Mouse (Mus musculus) myocyte (in vitro differentiated cells): ENCODE results near the gene Sclt1. TPM values are rescaled to one million over a fixed set of nuclear protein-coding genes. Genes with fewer than 3 reads are reported as not detected.
A peak's percentile ranks its signal among the peaks of the same experiment; 100 is the strongest.

Experiments
- H3K27me3 ChIP-seq: one replicate; pipeline ENCODE4 v1.6.1; 2011; ENCODE audit not compliant: control insufficient read depth, insufficient read depth, insufficient read length
- H3K36me3 ChIP-seq: one replicate; pipeline ENCODE4 v1.6.1; 2011; ENCODE audit not compliant: control insufficient read depth, insufficient read depth
- H3K4me2 ChIP-seq: one replicate; pipeline ENCODE4 v1.6.1; 2011; ENCODE audit warnings: low read depth, control low read depth
- H3K4me3 ChIP-seq: one replicate; pipeline ENCODE4 v1.5.1; 2011; ENCODE audit warnings: mild to moderate bottlenecking, control low read depth, moderate library complexity
- H3K79me2 ChIP-seq: one replicate; pipeline ENCODE4 v1.6.1; 2011; ENCODE audit not compliant: control insufficient read depth, insufficient read depth
- H3ac ChIP-seq: one replicate; pipeline ENCODE4 v1.6.1; 2011; ENCODE audit not compliant: control insufficient read depth, insufficient read length
- CEBPB ChIP-seq: IDR thresholded peaks from 2 replicates; pipeline ENCODE4 v1.6.1; 2011; ENCODE audit warnings: mild to moderate bottlenecking, moderate library complexity; ENCODE audit not compliant: poor library complexity, insufficient read depth, severe bottlenecking
- E2F4 ChIP-seq: IDR thresholded peaks from one replicate; pipeline ENCODE4 v1.6.1; 2011; ENCODE audit warnings: mild to moderate bottlenecking, control low read depth, moderate library complexity; ENCODE audit not compliant: insufficient read depth
- MAX ChIP-seq: IDR thresholded peaks from one replicate; pipeline ENCODE4 v1.6.1; 2011; ENCODE audit warnings: low read depth, mild to moderate bottlenecking, control low read depth
- MYOD1 ChIP-seq, 3 experiments: IDR thresholded peaks; one replicate each; pipeline ENCODE4 v1.6.1; 2011; ENCODE audit warnings: control low read depth in 2 of 3, low read depth in 2 of 3, mild to moderate bottlenecking in 2 of 3, moderate library complexity in 1 of 3; ENCODE audit not compliant: insufficient read length in 2 of 3, control insufficient read depth in 1 of 3
- MYOG ChIP-seq, 3 experiments: IDR thresholded peaks; one replicate each; pipeline ENCODE4 v1.6.1; 2011; ENCODE audit warnings: control low read depth in 2 of 3, low read depth in 2 of 3, mild to moderate bottlenecking in 2 of 3; ENCODE audit not compliant: insufficient read length in 2 of 3, control insufficient read depth in 1 of 3, insufficient read depth in 1 of 3
- POLR2A ChIP-seq: IDR thresholded peaks from one replicate; pipeline ENCODE4 v1.6.1; 2011; ENCODE audit warnings: low read depth, mild to moderate bottlenecking, control low read depth, moderate library complexity; ENCODE audit not compliant: insufficient read length
- POLR2AphosphoS2 ChIP-seq: IDR thresholded peaks from one replicate; pipeline ENCODE4 v1.6.1; 2011; ENCODE audit warnings: low read depth, control low read depth; ENCODE audit not compliant: insufficient read length
- REST ChIP-seq: IDR thresholded peaks from one replicate; pipeline ENCODE4 v1.6.1; 2011; ENCODE audit warnings: mild to moderate bottlenecking, control low read depth, moderate library complexity; ENCODE audit not compliant: insufficient read depth, insufficient read length
- SRF ChIP-seq: IDR thresholded peaks from one replicate; pipeline ENCODE4 v1.6.1; 2011; ENCODE audit warnings: low read depth; ENCODE audit not compliant: control insufficient read depth, insufficient read length
- TCF12 ChIP-seq: IDR thresholded peaks from one replicate; pipeline ENCODE4 v1.6.1; 2011; ENCODE audit warnings: mild to moderate bottlenecking, control low read depth; ENCODE audit not compliant: poor library complexity, insufficient read depth, severe bottlenecking
- TCF3 ChIP-seq: IDR thresholded peaks from one replicate; pipeline ENCODE4 v1.6.1; 2011; ENCODE audit warnings: low read depth, control low read depth; ENCODE audit not compliant: insufficient read length
- USF1 ChIP-seq: IDR thresholded peaks from one replicate; pipeline ENCODE4 v1.6.1; 2011; ENCODE audit warnings: low read depth, mild to moderate bottlenecking, control low read depth, moderate library complexity
- polyA plus RNA-seq: library from polyadenylated mRNA; unstranded; fragments of >200 nt; fragmentation: generic; extraction: Trizol; gene quantifications from one replicate; pipeline ENCODE4 v1.2.1, GENCODE M21; 2012; ENCODE audit warnings: missing spikeins

Gene Sclt1
- polyA plus RNA-seq, 1 experiment, result 1.6 TPM

GRCm38 (mm10) chr3:41589246-41589914, 152.9 kb downstream of the Sclt1 start:
- Histone ChIP-seq H3K79me2 (peaks cover 42% of the 10 kb centered on the region), H3ac (no peak overlapping the region), H3K4me2 (no peak overlapping the region), H3K27me3 (no peaks in the 10 kb centered on the region), H3K4me3 (no peak overlapping the region), H3K36me3 (peaks cover 9% of the 10 kb centered on the region)
- TF ChIP-seq SRF (no peak), MYOD1 (IDR thresholded peaks at IDR 0.05; ENCODE audit: control insufficient read depth in 1 of 3, insufficient read length in 2 of 3, low read depth in 2 of 3) (peak in 2 of 3 experiments; percentile 72 to 83), MYOG (IDR thresholded peaks at IDR 0.05; ENCODE audit: control insufficient read depth in 1 of 3, insufficient read depth in 1 of 3, insufficient read length in 2 of 3, low read depth in 2 of 3) (peak in 2 of 3 experiments; percentile 43 to 80)

GRCm38 (mm10) chr3:41588495-41588894, 153.8 kb downstream of the Sclt1 start:
- H3ac ChIP-seq, result no peak overlapping the region
- peaks cover under 1% of the 10 kb centered on the region for H3K36me3 ChIP-seq
- H3K27me3 ChIP-seq, result no peaks in the 10 kb centered on the region
- no peak overlapping the region for H3K4me2 ChIP-seq
- no peak for TF ChIP-seq MYOG (IDR thresholded peaks at IDR 0.05; ENCODE audit: control insufficient read depth in 1 of 3, insufficient read depth in 1 of 3, insufficient read length in 2 of 3, low read depth in 2 of 3)
- no peak for TF ChIP-seq TCF12
- no peak for TF ChIP-seq E2F4
- no peak for TF ChIP-seq SRF
- TF ChIP-seq MAX, result no peak
- no peak for TF ChIP-seq REST
- no peak for TF ChIP-seq POLR2AphosphoS2
- TF ChIP-seq USF1, result no peak
- TF ChIP-seq CEBPB, result no peak
- peaks cover 47% of the 10 kb centered on the region for H3K79me2 ChIP-seq
- H3K4me3 ChIP-seq, result no peak overlapping the region

- TF ChIP-seq USF1 (no peak), MAX (no peak), MYOG (IDR thresholded peaks at IDR 0.05; ENCODE audit: control insufficient read depth in 1 of 3, insufficient read depth in 1 of 3, insufficient read length in 2 of 3, low read depth in 2 of 3) (no peak), SRF (no peak), TCF12 (no peak), CEBPB (no peak), TCF3 (no peak), POLR2A (no peak), E2F4 (no peak), REST (no peak), POLR2AphosphoS2 (no peak), MYOD1 (IDR thresholded peaks at IDR 0.05; ENCODE audit: control insufficient read depth in 1 of 3, insufficient read length in 2 of 3, low read depth in 2 of 3) (no peak)
- Histone ChIP-seq H3K79me2 (peaks cover 54% of the 10 kb centered on the region), H3ac (no peak overlapping the region), H3K4me3 (no peak overlapping the region), H3K4me2 (peak overlapping the region; percentile 10), H3K27me3 (no peaks in the 10 kb centered on the region), H3K36me3 (no peaks in the 10 kb centered on the region)
Measured at GRCm38 (mm10) chr3:41587588-41587987, 154.7 kb downstream of the Sclt1 start.

- peak overlapping the region; percentile 10 for H3K4me2 ChIP-seq
- TF ChIP-seq MYOD1 (IDR thresholded peaks at IDR 0.05; ENCODE audit: control insufficient read depth in 1 of 3, insufficient read length in 2 of 3, low read depth in 2 of 3) (no peak), CEBPB (no peak), E2F4 (no peak), MAX (no peak), MYOG (IDR thresholded peaks at IDR 0.05; ENCODE audit: control insufficient read depth in 1 of 3, insufficient read depth in 1 of 3, insufficient read length in 2 of 3, low read depth in 2 of 3) (no peak), REST (no peak), USF1 (no peak), SRF (no peak), POLR2A (no peak), TCF12 (no peak), TCF3 (no peak), POLR2AphosphoS2 (no peak)
- H3K27me3 ChIP-seq, result no peaks in the 10 kb centered on the region
- H3K79me2 ChIP-seq, result peaks cover 56% of the 10 kb centered on the region
- no peaks in the 10 kb centered on the region for H3K36me3 ChIP-seq
- H3ac ChIP-seq, result no peak overlapping the region
- H3K4me3 ChIP-seq, result no peak overlapping the region
Measured at GRCm38 (mm10) chr3:41586917-41587316, 155.4 kb downstream of the Sclt1 start.

GRCm38 (mm10) chr3:41586330-41586729, 156.0 kb downstream of the Sclt1 start:
- H3K4me3 ChIP-seq, result no peak overlapping the region
- no peak overlapping the region for H3K4me2 ChIP-seq
- H3K36me3 ChIP-seq, result no peaks in the 10 kb centered on the region
- peaks cover 60% of the 10 kb centered on the region for H3K79me2 ChIP-seq
- no peak overlapping the region for H3ac ChIP-seq
- H3K27me3 ChIP-seq, result no peaks in the 10 kb centered on the region
- no peak for TF ChIP-seq MYOD1 (IDR thresholded peaks at IDR 0.05; ENCODE audit: control insufficient read depth in 1 of 3, insufficient read length in 2 of 3, low read depth in 2 of 3)
- TF ChIP-seq USF1, result no peak
- no peak for TF ChIP-seq POLR2AphosphoS2
- no peak for TF ChIP-seq E2F4
- TF ChIP-seq TCF12, result no peak
- no peak for TF ChIP-seq MAX
- no peak for TF ChIP-seq MYOG (IDR thresholded peaks at IDR 0.05; ENCODE audit: control insufficient read depth in 1 of 3, insufficient read depth in 1 of 3, insufficient read length in 2 of 3, low read depth in 2 of 3)
- no peak for TF ChIP-seq POLR2A
- no peak for TF ChIP-seq SRF
- no peak for TF ChIP-seq REST
- no peak for TF ChIP-seq TCF3
- TF ChIP-seq CEBPB, result no peak
